Mouse (Mus musculus) large intestine, adult 2 months (tissue): Measurements from ENCODE around the gene Myocd. TPM values are rescaled to one million over a fixed set of nuclear protein-coding genes. Genes with fewer than 3 reads are reported as not detected.

Experiments
- DNase-seq: peaks from one replicate; pipeline ENCODE4 v3.0.0-alpha.2; 2012; ENCODE audit warnings: low read depth, low spot score
- WGBS: fragments of 180-500 bp; shearing (Covaris S2); methylation state at CpG from one replicate; pipeline ENCODE4 v1.1.7; 2018; 5-methylcytosine and 5-hydroxymethylcytosine counted together
- polyA plus RNA-seq: library from polyadenylated mRNA; depleted of rRNA; stranded (reverse); fragments of >200 nt; gene quantifications from 2 replicates; pipeline ENCODE4 v1.2.3, GENCODE M21; 2012; rRNA removed

Gene Myocd
- 1.8 and 5.6 TPM in 2 replicates for polyA plus RNA-seq

- no peak for DNase-seq
- 3% methylated on average over 37 of the region's 37 CpGs for WGBS
These were observed at the start of gene Myocd for GRCm38 (mm10) chr11:65269851-65270473. Gene Myocd, minus strand, starts transcription at chr11:65269989.

- no peak for DNase-seq
- 68% methylated on average over 3 of the region's 3 CpGs for WGBS
These were observed 34.0 kb upstream of the Myocd start for GRCm38 (mm10) chr11:65303824-65304223.

- WGBS: 81% methylated on average over 10 of the region's 10 CpGs
- DNase-seq: no peak
These were observed 24.5 kb upstream of the Myocd start for GRCm38 (mm10) chr11:65294128-65294833.

GRCm38 (mm10) chr11:65292994-65293393 is 23.2 kb upstream of the Myocd start:
- no peak for DNase-seq

- no peak for DNase-seq
- 90% methylated on average over 8 of the region's 8 CpGs for WGBS
These were observed 17.9 kb upstream of the Myocd start for GRCm38 (mm10) chr11:65287706-65288105.

GRCm38 (mm10) chr11:65286211-65286610 is 16.4 kb upstream of the Myocd start:
- WGBS: 79% methylated on average over 2 of the region's 2 CpGs
- no peak for DNase-seq

GRCm38 (mm10) chr11:65275441-65275840 is 5.7 kb upstream of the Myocd start:
- DNase-seq: no peak
- WGBS: 65% methylated on average over 6 of the region's 6 CpGs

GRCm38 (mm10) chr11:65271000-65271399 is 1.2 kb upstream of the Myocd start:
- 16% methylated on average over 4 of the region's 4 CpGs for WGBS
- no peak for DNase-seq

- no peak for DNase-seq
- 34% methylated on average over 4 of the region's 4 CpGs for WGBS
These were observed 1.5 kb downstream of the Myocd start for GRCm38 (mm10) chr11:65268310-65268709.

- DNase-seq: no peak
- 23% methylated on average over 6 of the region's 6 CpGs for WGBS
These were observed 6.3 kb downstream of the Myocd start for GRCm38 (mm10) chr11:65263466-65263865.

GRCm38 (mm10) chr11:65258997-65259396 is 10.8 kb downstream of the Myocd start:
- WGBS: 82% methylated on average over 4 of the region's 4 CpGs
- DNase-seq: no peak

GRCm38 (mm10) chr11:65256143-65256542 is 13.6 kb downstream of the Myocd start:
- no peak for DNase-seq
- WGBS: 60% methylated on average over 11 of the region's 11 CpGs

- WGBS: 58% methylated on average over 6 of the region's 6 CpGs
- no peak for DNase-seq
These were observed 14.2 kb downstream of the Myocd start for GRCm38 (mm10) chr11:65255564-65255963.

GRCm38 (mm10) chr11:65250366-65250765 is 19.4 kb downstream of the Myocd start:
- no peak for DNase-seq
- WGBS: 88% methylated on average over 4 of the region's 4 CpGs

- 71% methylated on average over 8 of the region's 8 CpGs for WGBS
These were observed 23.3 kb downstream of the Myocd start for GRCm38 (mm10) chr11:65246301-65247054.

GRCm38 (mm10) chr11:65243593-65243992 is 26.2 kb downstream of the Myocd start:
- WGBS: 54% methylated on average over 3 of the region's 3 CpGs

More at GRCm38 (mm10) chr11:65246301-65247054, 23.3 kb downstream of the Myocd start:
- no peak for DNase-seq

GRCm38 (mm10) chr11:65240521-65240920 is 29.3 kb downstream of the Myocd start:
- DNase-seq: no peak
- WGBS: 82% methylated on average over 7 of the region's 7 CpGs

More at GRCm38 (mm10) chr11:65243593-65243992, 26.2 kb downstream of the Myocd start:
- no peak for DNase-seq

GRCm38 (mm10) chr11:65237896-65238295 is 31.9 kb downstream of the Myocd start:
- 75% methylated on average over 3 of the region's 3 CpGs for WGBS
- DNase-seq: no peak

- WGBS: 82% methylated on average over 2 of the region's 2 CpGs
- no peak for DNase-seq
These were observed 32.9 kb downstream of the Myocd start for GRCm38 (mm10) chr11:65236907-65237306.

- DNase-seq: no peak
- 46% methylated on average over 2 of the region's 2 CpGs for WGBS
These were observed 34.4 kb downstream of the Myocd start for GRCm38 (mm10) chr11:65235374-65235773.

GRCm38 (mm10) chr11:65231771-65232170 is 38.0 kb downstream of the Myocd start:
- no peak for DNase-seq
- 88% methylated on average over 4 of the region's 4 CpGs for WGBS
